Mouse (Mus musculus): ENCODE measurements around the gene Igfbp7.
A peak's percentile ranks its signal among the peaks of the same experiment; 100 is the strongest.

Gene Igfbp7

GRCm38 (mm10) chr5:77379434-77380135 lies 28.3 kb downstream of the Igfbp7 start:
- DNase-seq (ENCODE audit: low spot score in 2 of 2) = no peak

GRCm38 (mm10) chr5:77378027-77378426 lies 29.8 kb downstream of the Igfbp7 start:
- no peak for DNase-seq (ENCODE audit: low spot score in 2 of 2)

GRCm38 (mm10) chr5:77375546-77375945 lies 32.3 kb downstream of the Igfbp7 start:
- no peak for DNase-seq (ENCODE audit: low spot score in 2 of 2)

GRCm38 (mm10) chr5:77374945-77375344 lies 32.9 kb downstream of the Igfbp7 start:
- DNase-seq (ENCODE audit: low spot score in 2 of 2) = no peak

GRCm38 (mm10) chr5:77372778-77373177 lies 35.1 kb downstream of the Igfbp7 start:
- no peak for DNase-seq (ENCODE audit: low spot score in 2 of 2)

- DNase-seq (ENCODE audit: low spot score in 2 of 2) = no peak
Observed at GRCm38 (mm10) chr5:77372242-77372641, 35.6 kb downstream of the Igfbp7 start.

- DNase-seq (ENCODE audit: low spot score in 2 of 2) = no peak
Observed at GRCm38 (mm10) chr5:77370378-77370892, 37.4 kb downstream of the Igfbp7 start.

GRCm38 (mm10) chr5:77369394-77369793 lies 38.4 kb downstream of the Igfbp7 start:
- DNase-seq (ENCODE audit: low spot score in 2 of 2) = no peak

- no peak for DNase-seq (ENCODE audit: low spot score in 2 of 2)
Observed at GRCm38 (mm10) chr5:77368194-77368593, 39.6 kb downstream of the Igfbp7 start.

- DNase-seq (ENCODE audit: low spot score in 2 of 2) = no peak
Observed at GRCm38 (mm10) chr5:77367682-77368081, 40.2 kb downstream of the Igfbp7 start.

GRCm38 (mm10) chr5:77367145-77367544 lies 40.7 kb downstream of the Igfbp7 start:
- no peak for DNase-seq (ENCODE audit: low spot score in 2 of 2)

GRCm38 (mm10) chr5:77366313-77366712 lies 41.5 kb downstream of the Igfbp7 start:
- DNase-seq (ENCODE audit: low spot score in 2 of 2) = no peak

GRCm38 (mm10) chr5:77364443-77365038 lies 43.3 kb downstream of the Igfbp7 start:
- DNase-seq (ENCODE audit: low spot score in 2 of 2) = no peak

GRCm38 (mm10) chr5:77363650-77364049 lies 44.2 kb downstream of the Igfbp7 start:
- peak; percentile 47 to 62 for DNase-seq (ENCODE audit: low spot score in 2 of 2)

GRCm38 (mm10) chr5:77362120-77362519 lies 45.7 kb downstream of the Igfbp7 start:
- no peak for DNase-seq (ENCODE audit: low spot score in 2 of 2)

- no peak for DNase-seq (ENCODE audit: low spot score in 2 of 2)
Observed at GRCm38 (mm10) chr5:77361006-77361405, 46.8 kb downstream of the Igfbp7 start.

GRCm38 (mm10) chr5:77359971-77360370 lies 47.9 kb downstream of the Igfbp7 start:
- DNase-seq (ENCODE audit: low spot score in 2 of 2) = no peak

- no peak for DNase-seq (ENCODE audit: low spot score in 2 of 2)
Observed at GRCm38 (mm10) chr5:77358347-77358746, 49.5 kb downstream of the Igfbp7 start.

- no peak for DNase-seq (ENCODE audit: low spot score in 2 of 2)
Observed at GRCm38 (mm10) chr5:77357405-77358149, 50.3 kb downstream of the Igfbp7 start.

GRCm38 (mm10) chr5:77355307-77356265 lies 52.3 kb downstream of the Igfbp7 start:
- DNase-seq (ENCODE audit: low spot score in 2 of 2) = no peak

- DNase-seq (ENCODE audit: low spot score in 2 of 2) = peak; percentile 88 to 95
Observed at GRCm38 (mm10) chr5:77354361-77354787, 53.5 kb downstream of the Igfbp7 start.

Data from frontal cortex, postnatal 36 days (tissue).